Mouse (Mus musculus) cerebellum, adult 2 months (tissue): ENCODE measurements at regions not wholly inside any gene's neighbourhood (a gene's known extent, or its start where the extent isn't known, plus 50 kb on each side); places are given as distances from the start of the nearest gene placed in this dataset.
"Not testable (repeated sequence)": the region's sequence is repeated elsewhere in the genome, so short reads cannot be mapped to it uniquely, and the experiment has no call there.

ENCODE experiments used
- CTCF ChIP-seq: fragments of 200-500 bp; IDR thresholded peaks from 2 replicates; pipeline ENCODE4 v1.5.1; 2011; ENCODE audit warnings: low read depth, mild to moderate bottlenecking, control low read depth, low read length, moderate library complexity, borderline replicate concordance; ENCODE audit not compliant: insufficient read depth
- POLR2A ChIP-seq: fragments of 200-500 bp; IDR thresholded peaks from 2 replicates; pipeline ENCODE4 v1.6.1; 2011; ENCODE audit warnings: low read length, control low read depth, borderline replicate concordance; ENCODE audit not compliant: insufficient read depth

- TF ChIP-seq CTCF, POLR2A: not testable (repeated sequence)
Measured at GRCm38 (mm10) chr8:20119581-20119980, 216.4 kb downstream of the Gm31371 start.
